Mouse (Mus musculus): ENCODE results near the gene Zfand3.

- TF ChIP-seq CTCF (IDR thresholded peaks at IDR 0.05; ENCODE audit: insufficient read depth, low read length) (no peak), POLR2A (IDR thresholded peaks at IDR 0.05; ENCODE audit: borderline replicate concordance, extremely low read depth, low read depth, low read length) (no peak)
These were observed 154.0 kb downstream of the Zfand3 start for GRCm38 (mm10) chr17:30158419-30159108.
